Mouse (Mus musculus) embryonic facial prominence, embryonic 13.5 days (tissue): ENCODE measurements around the gene Cd163l1. TPM values are rescaled to one million over a fixed set of nuclear protein-coding genes. Genes with fewer than 3 reads are reported as not detected.
A peak's percentile ranks its signal among the peaks of the same experiment; 100 is the strongest.

Experiments
- ATAC-seq: fragments of 200-750 bp; cut with Nextera tagmentation; 2 replicates; pipeline ENCODE4 v1.8.0; 2017; ENCODE audit warnings: low read depth; ENCODE audit not compliant: insufficient number of reproducible peaks, insufficient read depth, low FRiP score, low TSS enrichment
- H3K27ac ChIP-seq: fragments of 300-500 bp; sonication (generic); 2 replicates; pipeline ENCODE4 v1.5.1; 2015; ENCODE audit warnings: moderate library complexity, mild to moderate bottlenecking, inconsistent platforms
- H3K27me3 ChIP-seq: fragments of 300-500 bp; sonication (generic); 2 replicates; pipeline ENCODE4 v1.6.1; 2015; ENCODE audit warnings: mild to moderate bottlenecking, inconsistent platforms
- H3K36me3 ChIP-seq: fragments of 300-500 bp; sonication (generic); 2 replicates; pipeline ENCODE4 v1.6.1; 2015; ENCODE audit warnings: mild to moderate bottlenecking, inconsistent platforms
- H3K4me1 ChIP-seq: fragments of 300-500 bp; sonication (generic); 2 replicates; pipeline ENCODE4 v1.6.1; 2015; ENCODE audit warnings: inconsistent platforms
- H3K4me2 ChIP-seq: fragments of 300-500 bp; sonication (generic); 2 replicates; pipeline ENCODE4 v1.6.1; 2015; ENCODE audit warnings: moderate library complexity, mild to moderate bottlenecking, inconsistent platforms
- H3K4me3 ChIP-seq: fragments of 300-500 bp; sonication (generic); 2 replicates; pipeline ENCODE4 v1.5.1; 2015; ENCODE audit warnings: mild to moderate bottlenecking, inconsistent platforms
- H3K9ac ChIP-seq: fragments of 300-500 bp; sonication (generic); 2 replicates; pipeline ENCODE4 v1.6.1; 2015; ENCODE audit warnings: mild to moderate bottlenecking, inconsistent platforms
- H3K9me3 ChIP-seq: fragments of 300-500 bp; sonication (generic); 2 replicates; pipeline ENCODE4 v1.6.1; 2016; ENCODE audit warnings: inconsistent platforms
- WGBS: fragments of 180-500 bp; shearing (Covaris S2); methylation state at CpG from one replicate; pipeline ENCODE4 v1.1.7; 2015; ENCODE audit warnings: mixed read lengths; 5-methylcytosine and 5-hydroxymethylcytosine counted together
- polyA plus RNA-seq: library from polyadenylated mRNA; unstranded; fragments of >200 nt; fragmentation: Nextera tagmentation; extraction: Ambion mirVana; gene quantifications from 2 replicates; pipeline ENCODE4 v1.2.1, GENCODE M21; 2015

The Cd163l1 gene
- polyA plus RNA-seq = not detected in 2 replicates

GRCm38 (mm10) chr7:140217967-140218366 lies at the start of gene Cd163l1:
Cd163l1 (plus strand) TSS chr7:140218267.
- ATAC-seq = no peak

GRCm38 (mm10) chr7:140169386-140169785 lies 48.7 kb upstream of the Cd163l1 start:
- no peak for ATAC-seq
- Histone ChIP-seq H3K36me3 (no peaks in the 10 kb centered on the region), H3K9me3 (no peaks in the 10 kb centered on the region), H3K4me1 (no peaks in the 10 kb centered on the region), H3K9ac (no peak overlapping the region), H3K4me3 (no peak overlapping the region), H3K4me2 (no peak overlapping the region), H3K27me3 (no peaks in the 10 kb centered on the region), H3K27ac (no peak overlapping the region)
- WGBS = 74% methylated on average over 4 of the region's 4 CpGs

More at GRCm38 (mm10) chr7:140217967-140218366, at the start of gene Cd163l1:
- Histone ChIP-seq H3K36me3 (no peaks in the 10 kb centered on the region), H3K27me3 (no peaks in the 10 kb centered on the region), H3K4me2 (no peak within 1 kb of the TSS), H3K4me1 (no peaks in the 10 kb centered on the region), H3K27ac (no peak within 1 kb of the TSS), H3K9me3 (no peaks in the 10 kb centered on the region), H3K9ac (no peak within 1 kb of the TSS), H3K4me3 (no peak within 1 kb of the TSS)
- WGBS = 86% methylated on average over 2 of the region's 2 CpGs

DNA sequence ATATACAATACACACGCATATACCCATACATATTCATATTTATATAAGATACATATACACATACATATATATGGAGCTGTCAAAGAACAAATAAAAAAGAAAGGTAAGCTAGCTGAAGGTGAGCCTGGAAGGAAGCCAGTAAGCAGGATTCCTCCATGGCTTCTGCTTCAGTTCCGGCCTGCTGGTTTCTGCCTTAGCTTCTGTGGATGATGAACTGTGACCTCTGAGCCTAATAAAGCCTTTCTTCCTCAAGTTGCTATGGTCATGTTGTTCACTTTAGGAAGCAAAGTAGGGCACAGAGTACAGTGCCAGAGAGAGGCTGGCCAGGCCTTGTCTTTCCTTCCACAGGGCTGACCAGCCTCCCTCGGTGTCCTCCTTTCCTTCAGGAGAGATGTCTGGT lies 47.2 kb upstream of the Cd163l1 start:
- WGBS = 90% methylated on average over 3 of the region's 3 CpGs
- Histone ChIP-seq H3K4me3 (no peak overlapping the region), H3K36me3 (no peaks in the 10 kb centered on the region), H3K4me2 (no peak overlapping the region), H3K27ac (no peak overlapping the region), H3K9me3 (no peaks in the 10 kb centered on the region), H3K9ac (no peak overlapping the region), H3K27me3 (no peaks in the 10 kb centered on the region), H3K4me1 (no peaks in the 10 kb centered on the region)
- no peak for ATAC-seq

- Histone ChIP-seq H3K9me3 (no peaks in the 10 kb centered on the region), H3K9ac (no peak within 1 kb of the TSS), H3K4me1 (no peaks in the 10 kb centered on the region), H3K4me2 (no peak within 1 kb of the TSS), H3K36me3 (no peaks in the 10 kb centered on the region), H3K27me3 (no peaks in the 10 kb centered on the region), H3K4me3 (no peak within 1 kb of the TSS), H3K27ac (no peak within 1 kb of the TSS)
- 52% methylated on average over 1 of the region's 1 CpGs for WGBS
- no peak for ATAC-seq
Observed at GRCm38 (mm10) chr7:140172936-140173335, 45.1 kb upstream of the Cd163l1 start, which contains the start of gene Olfr523. Olfr523 (plus strand) TSS chr7:140173217.

DNA sequence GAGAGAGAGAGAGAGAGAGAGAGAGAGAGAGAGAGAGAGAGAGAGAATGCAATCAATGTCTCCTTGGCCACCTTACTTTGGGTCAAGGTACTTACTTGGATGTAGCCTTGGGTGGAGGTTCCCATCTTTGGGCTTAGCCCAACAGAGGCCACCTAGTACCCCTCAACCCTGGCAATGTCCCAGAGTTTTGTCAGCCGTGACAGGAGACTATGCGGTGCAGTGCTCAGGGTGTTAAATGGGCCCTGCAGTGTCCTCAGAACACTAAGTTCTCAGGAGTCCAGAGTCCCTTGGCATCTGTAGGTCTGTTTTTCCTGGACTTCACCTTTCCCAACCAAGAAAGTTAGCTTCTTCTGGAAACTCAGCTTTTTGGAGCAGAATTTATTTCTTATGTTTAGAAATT lies 38.9 kb upstream of the Cd163l1 start:
- 93% methylated on average over 2 of the region's 2 CpGs for WGBS
- H3K4me3 ChIP-seq = no peak overlapping the region
- H3K27ac ChIP-seq = no peak overlapping the region
- no peaks in the 10 kb centered on the region for H3K36me3 ChIP-seq
- no peaks in the 10 kb centered on the region for H3K9me3 ChIP-seq
- H3K27me3 ChIP-seq = no peaks in the 10 kb centered on the region
- H3K4me2 ChIP-seq = no peak overlapping the region
- no peaks in the 10 kb centered on the region for H3K4me1 ChIP-seq
- no peak for ATAC-seq
- H3K9ac ChIP-seq = no peak overlapping the region

GRCm38 (mm10) chr7:140180692-140181091 lies 37.4 kb upstream of the Cd163l1 start:
- 82% methylated on average over 2 of the region's 2 CpGs for WGBS
- Histone ChIP-seq H3K4me1 (no peaks in the 10 kb centered on the region), H3K36me3 (no peaks in the 10 kb centered on the region), H3K9me3 (no peaks in the 10 kb centered on the region), H3K27me3 (no peaks in the 10 kb centered on the region), H3K9ac (no peak overlapping the region), H3K4me3 (no peak overlapping the region), H3K27ac (no peak overlapping the region), H3K4me2 (no peak overlapping the region)
- no peak for ATAC-seq

DNA sequence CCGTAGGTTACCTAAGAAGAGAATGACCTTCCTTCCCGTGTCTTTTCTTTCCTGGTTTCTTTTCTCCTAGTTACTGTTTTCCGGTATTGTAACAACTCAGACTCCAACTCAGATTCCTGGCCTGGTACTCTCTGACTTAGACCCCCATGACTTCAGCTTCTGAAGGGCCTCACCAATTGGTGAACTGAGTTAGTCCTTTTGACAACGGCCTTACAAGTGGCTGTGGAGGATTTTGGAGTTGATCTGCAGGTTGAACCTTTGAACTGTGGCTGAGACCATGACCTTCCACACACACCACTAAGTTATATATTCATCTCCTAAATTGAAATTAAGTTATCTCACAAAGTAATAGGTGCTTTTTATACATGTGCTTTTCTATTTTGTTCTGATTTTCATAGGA lies 33.9 kb upstream of the Cd163l1 start:
- 88% methylated on average over 4 of the region's 4 CpGs for WGBS
- no peak for ATAC-seq

GRCm38 (mm10) chr7:140186646-140187620 lies 31.1 kb upstream of the Cd163l1 start:
- Histone ChIP-seq H3K27me3 (no peaks in the 10 kb centered on the region), H3K4me3 (no peak overlapping the region), H3K9ac (no peak overlapping the region), H3K9me3 (no peaks in the 10 kb centered on the region), H3K27ac (no peak overlapping the region), H3K36me3 (no peaks in the 10 kb centered on the region), H3K4me2 (no peak overlapping the region), H3K4me1 (no peaks in the 10 kb centered on the region)
- 0 out of 2 replicates have a peak, but pooled peaks have one; percentile 26 for ATAC-seq
- 64% methylated on average over 18 of the region's 18 CpGs for WGBS

More for the DNA sequence above, 33.9 kb upstream of the Cd163l1 start:
- Histone ChIP-seq H3K4me3 (no peak overlapping the region), H3K9ac (no peak overlapping the region), H3K4me1 (no peaks in the 10 kb centered on the region), H3K27ac (no peak overlapping the region), H3K4me2 (no peak overlapping the region), H3K27me3 (no peaks in the 10 kb centered on the region), H3K36me3 (no peaks in the 10 kb centered on the region), H3K9me3 (no peaks in the 10 kb centered on the region)

DNA sequence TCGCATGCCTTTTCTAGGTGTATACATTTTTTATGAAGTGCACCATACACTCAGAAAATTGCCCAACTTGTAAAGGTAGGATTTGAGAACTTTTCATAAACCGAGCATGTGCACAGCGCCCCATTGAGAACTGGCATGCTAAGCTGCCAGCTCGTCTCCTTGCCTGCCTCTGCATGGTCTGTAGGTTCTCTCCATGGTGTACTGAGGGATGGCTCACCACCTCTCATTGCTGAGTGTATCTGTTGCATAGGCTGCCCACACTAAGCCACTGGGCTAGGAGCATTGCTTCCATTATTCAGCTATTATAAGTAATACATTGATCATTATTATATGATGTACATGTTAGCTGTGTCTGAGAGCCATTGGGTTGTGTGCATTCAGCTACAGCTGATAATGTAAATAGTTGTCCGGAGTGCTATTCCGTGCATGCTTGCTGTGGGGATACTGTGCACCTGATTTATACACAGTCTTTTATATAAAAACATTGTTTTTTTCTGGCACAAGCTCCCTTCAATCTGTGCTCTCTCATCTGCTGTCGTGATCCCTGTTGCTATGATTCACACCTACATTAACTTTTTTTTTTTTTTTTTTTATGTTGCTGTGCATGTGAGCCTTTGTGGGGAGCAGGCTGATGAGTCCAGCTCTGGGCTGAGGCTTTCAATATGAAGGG lies 30.2 kb upstream of the Cd163l1 start:
- 81% methylated on average over 7 of the region's 7 CpGs for WGBS
- Histone ChIP-seq H3K9me3 (no peaks in the 10 kb centered on the region), H3K27ac (no peak overlapping the region), H3K4me1 (no peaks in the 10 kb centered on the region), H3K4me3 (no peak overlapping the region), H3K4me2 (no peak overlapping the region), H3K27me3 (no peaks in the 10 kb centered on the region), H3K9ac (no peak overlapping the region), H3K36me3 (no peaks in the 10 kb centered on the region)
- no peak for ATAC-seq

DNA sequence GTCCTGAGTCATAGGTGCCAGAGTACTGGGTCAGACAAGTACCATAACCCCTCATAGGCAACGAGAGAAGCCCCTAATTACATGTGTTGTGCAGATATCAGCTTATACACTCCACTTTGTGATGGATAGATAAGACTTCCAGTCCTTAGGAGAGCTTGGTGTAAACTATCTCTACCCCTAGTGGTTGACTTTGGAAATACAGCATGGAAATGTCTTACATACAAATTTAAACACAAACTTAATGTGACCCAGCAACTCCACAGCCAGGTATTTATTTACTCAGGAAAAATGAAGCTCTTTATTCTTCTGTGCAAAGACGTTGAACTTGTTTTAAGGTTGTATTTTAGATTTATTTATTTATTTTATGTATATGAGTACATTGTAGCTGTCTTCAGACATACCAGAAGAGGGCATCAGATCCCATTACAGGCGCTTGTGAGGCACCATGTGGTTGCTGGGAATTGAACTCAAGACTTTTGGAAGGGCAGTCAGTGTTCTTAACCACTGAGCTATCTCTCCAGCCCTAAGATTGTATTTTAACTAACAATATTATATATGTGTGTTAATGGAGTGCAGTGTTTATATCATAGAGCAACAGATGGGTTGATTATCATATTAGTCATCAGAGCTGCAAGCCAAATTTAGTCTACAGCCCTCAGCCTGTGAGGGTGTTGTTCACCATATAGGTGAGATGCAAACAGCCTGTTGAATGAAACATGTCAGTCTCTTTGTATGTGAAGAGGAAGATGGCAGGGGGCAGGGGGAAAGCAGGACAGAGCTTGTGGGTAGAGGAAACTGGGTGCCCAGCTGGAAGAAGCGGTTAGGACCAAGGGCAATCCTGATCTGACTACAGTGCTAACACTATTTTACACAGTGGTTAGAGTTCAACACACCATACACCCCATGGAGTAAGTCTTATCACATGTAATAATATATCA lies 29.4 kb upstream of the Cd163l1 start:
- no peaks in the 10 kb centered on the region for H3K9me3 ChIP-seq
- H3K9ac ChIP-seq = no peak overlapping the region
- H3K36me3 ChIP-seq = no peaks in the 10 kb centered on the region
- H3K27me3 ChIP-seq = no peaks in the 10 kb centered on the region
- H3K4me1 ChIP-seq = no peaks in the 10 kb centered on the region
- no peak overlapping the region for H3K4me2 ChIP-seq
- no peak overlapping the region for H3K4me3 ChIP-seq
- ATAC-seq = no peak
- H3K27ac ChIP-seq = no peak overlapping the region
- 53% methylated on average over 4 of the region's 4 CpGs for WGBS

DNA sequence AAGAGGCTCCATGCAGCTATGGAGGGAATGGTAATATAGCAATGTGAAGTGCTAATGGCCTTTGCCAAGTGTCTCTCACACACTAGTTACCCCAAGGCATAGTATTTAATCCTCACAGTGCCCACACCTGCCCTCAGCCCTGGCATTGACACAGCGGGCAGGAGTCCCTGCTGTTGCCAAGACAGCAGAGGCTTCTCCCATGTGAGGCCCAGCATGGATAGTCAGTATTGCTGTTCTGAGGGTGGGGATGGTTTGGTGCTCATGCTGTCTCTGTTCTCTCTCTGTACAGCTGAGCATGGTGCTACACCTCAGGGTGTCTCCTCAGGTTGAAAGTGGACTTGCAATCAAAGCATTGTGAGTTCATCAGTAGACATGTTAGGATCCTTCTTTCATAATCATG lies 27.6 kb upstream of the Cd163l1 start:
- H3K36me3 ChIP-seq = no peaks in the 10 kb centered on the region
- H3K4me1 ChIP-seq = no peaks in the 10 kb centered on the region
- 81% methylated on average over 1 of the region's 1 CpGs for WGBS
- no peak for ATAC-seq
- no peaks in the 10 kb centered on the region for H3K9me3 ChIP-seq
- H3K4me2 ChIP-seq = no peak overlapping the region
- H3K27me3 ChIP-seq = no peaks in the 10 kb centered on the region
- no peak overlapping the region for H3K27ac ChIP-seq
- no peak overlapping the region for H3K4me3 ChIP-seq
- no peak overlapping the region for H3K9ac ChIP-seq
